Mouse (Mus musculus): Measurements from ENCODE around the gene Srsf5.

DNA sequence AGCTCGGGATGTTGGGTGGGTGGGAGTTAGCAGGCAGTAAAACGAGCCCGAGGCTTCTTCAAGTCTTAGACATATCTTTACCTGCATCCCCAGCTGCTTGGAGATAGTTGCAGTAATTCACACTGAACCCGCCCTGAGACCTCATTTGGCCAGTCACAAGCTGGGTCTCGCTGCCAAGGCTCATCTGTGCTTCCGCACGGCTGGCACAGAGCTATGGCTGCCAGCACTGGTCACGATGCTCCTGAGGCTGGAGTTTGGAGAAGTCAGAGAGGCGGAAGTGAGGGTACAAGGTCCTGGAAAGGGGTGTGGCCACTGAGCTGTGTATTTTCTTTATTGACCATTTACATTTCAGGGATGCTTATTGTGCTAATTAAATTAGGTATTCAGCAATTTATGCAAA lies 38.4 kb downstream of the Srsf5 start:
- TF ChIP-seq EP300 (IDR thresholded peaks at IDR 0.05; ENCODE audit: low read depth) (no peak), CTCF (IDR thresholded peaks at IDR 0.05; ENCODE audit: low read depth) (no peak)
